Mouse (Mus musculus) intestine, postnatal 0 days (tissue): ENCODE results near the gene Tmem254a. TPM values are rescaled to one million over a fixed set of nuclear protein-coding genes. Genes with fewer than 3 reads are reported as not detected.
"Not testable (repeated sequence)": the region's sequence is repeated elsewhere in the genome, so short reads cannot be mapped to it uniquely, and the experiment has no call there.

ENCODE experiments used
- ATAC-seq: fragments of 200-750 bp; cut with Nextera tagmentation; 2 replicates; pipeline ENCODE4 v1.8.0; 2017; ENCODE audit warnings: mild to moderate bottlenecking, moderate TSS enrichment, moderate library complexity
- H3K27ac ChIP-seq: fragments of 300-500 bp; sonication (generic); 2 replicates; pipeline ENCODE4 v1.5.1; 2014; ENCODE audit warnings: mild to moderate bottlenecking, low read depth, low read length, moderate library complexity
- H3K27me3 ChIP-seq: fragments of 300-500 bp; sonication (generic); replicated peaks from 2 replicates; pipeline ENCODE4 v1.6.1; 2014; ENCODE audit warnings: low read length, mixed read lengths; ENCODE audit not compliant: control insufficient read depth, insufficient read depth
- H3K36me3 ChIP-seq: fragments of 300-500 bp; sonication (generic); 2 replicates; pipeline ENCODE4 v1.6.1; 2014; ENCODE audit warnings: mild to moderate bottlenecking, moderate library complexity; ENCODE audit not compliant: control insufficient read depth, insufficient read depth
- H3K4me1 ChIP-seq: fragments of 300-500 bp; sonication (generic); replicated peaks from 2 replicates; pipeline ENCODE4 v1.6.1; 2014; ENCODE audit warnings: antibody characterized with exemption, low read length, mixed read lengths; ENCODE audit not compliant: control insufficient read depth, insufficient read depth
- H3K4me2 ChIP-seq: fragments of 300-500 bp; sonication (generic); replicated peaks from 2 replicates; pipeline ENCODE4 v1.6.1; 2014; ENCODE audit warnings: low read depth, mild to moderate bottlenecking, moderate library complexity
- H3K4me3 ChIP-seq: fragments of 300-500 bp; sonication (generic); 2 replicates; pipeline ENCODE4 v1.5.1; 2014; ENCODE audit warnings: low read depth, low read length
- H3K9ac ChIP-seq: fragments of 300-500 bp; sonication (generic); 2 replicates; pipeline ENCODE4 v1.6.1; 2014; ENCODE audit warnings: mild to moderate bottlenecking, low read depth, low read length
- H3K9me3 ChIP-seq: fragments of 300-500 bp; sonication (generic); 2 replicates; pipeline ENCODE4 v1.6.1; 2016; ENCODE audit warnings: mixed run types; ENCODE audit not compliant: control insufficient read depth
- WGBS: fragments of 180-500 bp; shearing (Covaris S2); extraction: QIAGEN DNeasy Blood & Tissue Kit; methylation state at CpG from one replicate; pipeline ENCODE4 v1.1.7; 2014; 5-methylcytosine and 5-hydroxymethylcytosine counted together
- polyA plus RNA-seq: library from polyadenylated mRNA; unstranded; fragments of >200 nt; fragmentation: Nextera tagmentation; extraction: Ambion mirVana; gene quantifications from 2 replicates; pipeline ENCODE4 v1.2.1, GENCODE M21; 2015

Tmem254a gene
- 4.7 and 5.0 TPM in 2 replicates for polyA plus RNA-seq

GRCm38 (mm10) chr14:25927562-25927881 lies at the start of gene Tmem254a:
Tmem254a (minus strand) TSS chr14:25927672.
- H3K4me2 ChIP-seq, H3K9me3 ChIP-seq, H3K4me1 ChIP-seq, H3K27me3 ChIP-seq, H3K36me3 ChIP-seq, H3K4me3 ChIP-seq, H3K9ac ChIP-seq, H3K27ac ChIP-seq: not testable (repeated sequence)
- WGBS, result no CpG with 5 or more reads among the region's 10 CpGs
- ATAC-seq, result peak; percentile 83

GRCm38 (mm10) chr14:25957861-25958260 lies 30.4 kb upstream of the Tmem254a start:
- H3K4me1 ChIP-seq, H3K9ac ChIP-seq, H3K36me3 ChIP-seq, H3K4me3 ChIP-seq, H3K27me3 ChIP-seq, H3K4me2 ChIP-seq, H3K27ac ChIP-seq, H3K9me3 ChIP-seq: not testable (repeated sequence)
- peak; percentile 49 for ATAC-seq
- no CpG with 5 or more reads among the region's 3 CpGs for WGBS

- H3K9ac ChIP-seq, H3K4me2 ChIP-seq, H3K27ac ChIP-seq, H3K27me3 ChIP-seq, ATAC-seq, H3K4me3 ChIP-seq, H3K4me1 ChIP-seq, H3K36me3 ChIP-seq, H3K9me3 ChIP-seq: not testable (repeated sequence)
- no CpG with 5 or more reads among the region's 8 CpGs for WGBS
Observed at GRCm38 (mm10) chr14:25938004-25938403, 10.5 kb upstream of the Tmem254a start, which contains the start of gene Cphx1. Cphx1 (plus strand) TSS chr14:25938304.

- not testable (repeated sequence) for H3K4me1 ChIP-seq, H3K4me2 ChIP-seq, H3K36me3 ChIP-seq, H3K27ac ChIP-seq, H3K9ac ChIP-seq, H3K27me3 ChIP-seq, H3K4me3 ChIP-seq, H3K9me3 ChIP-seq
- no CpG with 5 or more reads among the region's 5 CpGs for WGBS
- ATAC-seq, result peak; percentile 90
Observed at GRCm38 (mm10) chr14:25936867-25937630, 9.6 kb upstream of the Tmem254a start.

GRCm38 (mm10) chr14:25926814-25927561 lies 484 bp downstream of the Tmem254a start:
- H3K4me2 ChIP-seq, result not testable (repeated sequence)
- no CpG with 5 or more reads among the region's 44 CpGs for WGBS

GRCm38 (mm10) chr14:25918427-25919170 lies 8.9 kb downstream of the Tmem254a start:
- H3K4me3 ChIP-seq, H3K9ac ChIP-seq, ATAC-seq, H3K4me2 ChIP-seq, H3K36me3 ChIP-seq, H3K27me3 ChIP-seq, H3K4me1 ChIP-seq, H3K9me3 ChIP-seq, H3K27ac ChIP-seq: not testable (repeated sequence)
- WGBS, result no CpG with 5 or more reads among the region's 5 CpGs

More at GRCm38 (mm10) chr14:25926814-25927561, 484 bp downstream of the Tmem254a start:
- H3K27me3 ChIP-seq, H3K4me1 ChIP-seq, H3K4me3 ChIP-seq, H3K9me3 ChIP-seq, H3K27ac ChIP-seq, H3K9ac ChIP-seq, H3K36me3 ChIP-seq: not testable (repeated sequence)
- peak; percentile 92 for ATAC-seq

GRCm38 (mm10) chr14:25908976-25909375 lies 18.5 kb downstream of the Tmem254a start:
- ATAC-seq, H3K9ac ChIP-seq, H3K9me3 ChIP-seq, H3K4me3 ChIP-seq, H3K36me3 ChIP-seq, H3K4me2 ChIP-seq, H3K27me3 ChIP-seq, H3K27ac ChIP-seq, H3K4me1 ChIP-seq: not testable (repeated sequence)
- no CpG with 5 or more reads among the region's 8 CpGs for WGBS

- WGBS, result no CpG with 5 or more reads among the region's 9 CpGs
- ATAC-seq, H3K27me3 ChIP-seq, H3K36me3 ChIP-seq, H3K9me3 ChIP-seq, H3K4me2 ChIP-seq, H3K27ac ChIP-seq, H3K4me3 ChIP-seq, H3K9ac ChIP-seq, H3K4me1 ChIP-seq: not testable (repeated sequence)
Observed at GRCm38 (mm10) chr14:25907272-25907671, 20.2 kb downstream of the Tmem254a start.

- not testable (repeated sequence) for H3K36me3 ChIP-seq, H3K4me2 ChIP-seq, ATAC-seq, H3K27ac ChIP-seq, H3K27me3 ChIP-seq, H3K4me3 ChIP-seq, H3K9me3 ChIP-seq, H3K4me1 ChIP-seq, H3K9ac ChIP-seq
- WGBS, result 60% methylated on average over 1 of the region's 5 CpGs
Observed at GRCm38 (mm10) chr14:25905243-25905642, 22.2 kb downstream of the Tmem254a start.
